Mouse (Mus musculus): ENCODE measurements around the gene Tbx19. TPM values are rescaled to one million over a fixed set of nuclear protein-coding genes. Genes with fewer than 3 reads are reported as not detected.

The Tbx19 gene
- total RNA-seq, 4 experiments from 2014 or later: not detected

- DNase-seq (ENCODE audit: low spot score): peak; percentile 41
These were observed 46.0 kb downstream of the Tbx19 start for GRCm38 (mm10) chr1:165114460-165115175.

- DNase-seq (ENCODE audit: low spot score): no peak
These were observed 46.9 kb downstream of the Tbx19 start for GRCm38 (mm10) chr1:165113700-165114099.

- no peak for DNase-seq (ENCODE audit: low spot score)
These were observed 49.9 kb downstream of the Tbx19 start for GRCm38 (mm10) chr1:165110659-165111058.

GRCm38 (mm10) chr1:165109135-165109534 is 51.4 kb downstream of the Tbx19 start:
- DNase-seq (ENCODE audit: low spot score): no peak

- no peak for DNase-seq (ENCODE audit: low spot score)
These were observed 52.1 kb downstream of the Tbx19 start for GRCm38 (mm10) chr1:165108477-165108876.

GRCm38 (mm10) chr1:165106011-165106385 is 54.6 kb downstream of the Tbx19 start:
- DNase-seq (ENCODE audit: low spot score): no peak

- no peak for DNase-seq (ENCODE audit: low spot score)
These were observed 55.1 kb downstream of the Tbx19 start for GRCm38 (mm10) chr1:165105270-165106010.

GRCm38 (mm10) chr1:165104707-165105259 is 55.8 kb downstream of the Tbx19 start:
- peak; percentile 23 for DNase-seq (ENCODE audit: low spot score)

- DNase-seq (ENCODE audit: low spot score): no peak
These were observed 61.0 kb downstream of the Tbx19 start for GRCm38 (mm10) chr1:165099569-165099968.

- no peak for DNase-seq (ENCODE audit: low spot score)
These were observed 65.7 kb downstream of the Tbx19 start for GRCm38 (mm10) chr1:165094871-165095270.

- DNase-seq (ENCODE audit: low spot score): no peak
These were observed 68.9 kb downstream of the Tbx19 start for GRCm38 (mm10) chr1:165091721-165092120.

GRCm38 (mm10) chr1:165089556-165089955 is 71.0 kb downstream of the Tbx19 start:
- no peak for DNase-seq (ENCODE audit: low spot score)

Other genes starting within 250 kb of the Tbx19 start
- gene Xcl1, start 225.2 kb downstream of the Tbx19 start, total RNA-seq (2022): not detected
- 10 to 100 TPM; 14.2 to 18.1 (median 15.5) TPM for gene Sft2d2, start 33.7 kb upstream of the Tbx19 start, total RNA-seq (2022)
- gene Tiprl, start 76.2 kb upstream of the Tbx19 start, total RNA-seq (2022): 10 to 100 TPM; 30.0 to 36.4 (median 34.8) TPM
- 1 to 10 TPM; 1.0 to 1.8 (median 1.2) TPM for gene Gpr161, start 135.0 kb upstream of the Tbx19 start, total RNA-seq (2022)